Mouse (Mus musculus): Measurements from ENCODE around the gene Ppp1r15a. TPM values are rescaled to one million over a fixed set of nuclear protein-coding genes. Genes with fewer than 3 reads are reported as not detected.

The Ppp1r15a gene
- polyA plus RNA-seq, 1 experiment from 2014 or later, result 20.1 TPM

Other genes with a start within 250 kb of the Ppp1r15a start
- not detected in 2 replicates for gene Slc6a21, start 248.8 kb downstream of the Ppp1r15a start, polyA plus RNA-seq (2016; fragmentation: Nextera tagmentation; extraction: Ambion mirVana)
- 9.6 and 11.0 TPM in 2 replicates for gene Trpm4, start 192.5 kb downstream of the Ppp1r15a start, polyA plus RNA-seq (2016; fragmentation: Nextera tagmentation; extraction: Ambion mirVana)
- gene Hrc, start 191.0 kb downstream of the Ppp1r15a start, polyA plus RNA-seq (2016; fragmentation: Nextera tagmentation; extraction: Ambion mirVana), result 0.46 and 0.77 TPM in 2 replicates
- gene Ppfia3, start 159.2 kb downstream of the Ppp1r15a start, polyA plus RNA-seq (2016; fragmentation: Nextera tagmentation; extraction: Ambion mirVana), result 17.1 and 18.1 TPM in 2 replicates
- 3.5 TPM in 2 replicates for gene Lin7b, start 155.7 kb downstream of the Ppp1r15a start, polyA plus RNA-seq (2016; fragmentation: Nextera tagmentation; extraction: Ambion mirVana)
- gene Snrnp70, start 130.5 kb downstream of the Ppp1r15a start, polyA plus RNA-seq (2016; fragmentation: Nextera tagmentation; extraction: Ambion mirVana), result 269 and 286 TPM in 2 replicates
- not detected in 2 replicates for gene Kcna7, start 120.6 kb downstream of the Ppp1r15a start, polyA plus RNA-seq (2016; fragmentation: Nextera tagmentation; extraction: Ambion mirVana)
- gene Ntf5, start 112.6 kb downstream of the Ppp1r15a start, polyA plus RNA-seq (2016; fragmentation: Nextera tagmentation; extraction: Ambion mirVana), result 0.57 and 0.65 TPM in 2 replicates
- not detected in 2 replicates for gene Lhb, start 105.4 kb downstream of the Ppp1r15a start, polyA plus RNA-seq (2016; fragmentation: Nextera tagmentation; extraction: Ambion mirVana)
- gene Gys1, start 91.4 kb downstream of the Ppp1r15a start, polyA plus RNA-seq (2016; fragmentation: Nextera tagmentation; extraction: Ambion mirVana), result 31.8 and 32.7 TPM in 2 replicates
- 126 and 127 TPM in 2 replicates for gene Ruvbl2, start 88.2 kb downstream of the Ppp1r15a start, polyA plus RNA-seq (2016; fragmentation: Nextera tagmentation; extraction: Ambion mirVana)
- gene Ftl1, start 66.4 kb downstream of the Ppp1r15a start, polyA plus RNA-seq (2016; fragmentation: Nextera tagmentation; extraction: Ambion mirVana), result 5,746 and 6,117 TPM in 2 replicates
- 262 and 276 TPM in 2 replicates for gene Bax, start 59.4 kb downstream of the Ppp1r15a start, polyA plus RNA-seq (2016; fragmentation: Nextera tagmentation; extraction: Ambion mirVana)
- gene Tulp2, start 44.4 kb downstream of the Ppp1r15a start, polyA plus RNA-seq (2016; fragmentation: Nextera tagmentation; extraction: Ambion mirVana), result 0.41 and 0.60 TPM in 2 replicates
- gene Gm45808, start 39.5 kb downstream of the Ppp1r15a start, polyA plus RNA-seq (2016; fragmentation: Nextera tagmentation; extraction: Ambion mirVana), result not detected in 2 replicates
- 2.3 and 2.8 TPM in 2 replicates for gene Dhdh, start 37.5 kb downstream of the Ppp1r15a start, polyA plus RNA-seq (2016; fragmentation: Nextera tagmentation; extraction: Ambion mirVana)
- 118 and 119 TPM in 2 replicates for gene Nucb1, start 15.9 kb downstream of the Ppp1r15a start, polyA plus RNA-seq (2016; fragmentation: Nextera tagmentation; extraction: Ambion mirVana)
- 3.2 and 3.5 TPM in 2 replicates for gene Plekha4, start 62 bp upstream of the Ppp1r15a start, polyA plus RNA-seq (2016; fragmentation: Nextera tagmentation; extraction: Ambion mirVana)
- gene Hsd17b14, start 28.6 kb upstream of the Ppp1r15a start, polyA plus RNA-seq (2016; fragmentation: Nextera tagmentation; extraction: Ambion mirVana), result 0.26 and 0.43 TPM in 2 replicates
- 25.7 and 29.2 TPM in 2 replicates for gene Bcat2, start 43.9 kb upstream of the Ppp1r15a start, polyA plus RNA-seq (2016; fragmentation: Nextera tagmentation; extraction: Ambion mirVana)
- gene Fgf21, start 89.2 kb upstream of the Ppp1r15a start, polyA plus RNA-seq (2016; fragmentation: Nextera tagmentation; extraction: Ambion mirVana), result not detected in 2 replicates
- gene Fut1, start 91.0 kb upstream of the Ppp1r15a start, polyA plus RNA-seq (2016; fragmentation: Nextera tagmentation; extraction: Ambion mirVana), result not detected in 2 replicates
- 0.23 TPM in 1 of 2 replicates, not detected in the other for gene Izumo1, start 95.5 kb upstream of the Ppp1r15a start, polyA plus RNA-seq (2016; fragmentation: Nextera tagmentation; extraction: Ambion mirVana)
- 16.5 and 16.8 TPM in 2 replicates for gene Rasip1, start 101.2 kb upstream of the Ppp1r15a start, polyA plus RNA-seq (2016; fragmentation: Nextera tagmentation; extraction: Ambion mirVana)
- 3.5 and 4.9 TPM in 2 replicates for gene Mamstr, start 113.7 kb upstream of the Ppp1r15a start, polyA plus RNA-seq (2016; fragmentation: Nextera tagmentation; extraction: Ambion mirVana)
- 0.17 and 0.20 TPM in 2 replicates for gene Fut2, start 140.1 kb upstream of the Ppp1r15a start, polyA plus RNA-seq (2016; fragmentation: Nextera tagmentation; extraction: Ambion mirVana)
- 1.2 and 1.7 TPM in 2 replicates for gene Ntn5, start 157.8 kb upstream of the Ppp1r15a start, polyA plus RNA-seq (2016; fragmentation: Nextera tagmentation; extraction: Ambion mirVana)
- 1.0 and 1.2 TPM in 2 replicates for gene Sec1, start 168.1 kb upstream of the Ppp1r15a start, polyA plus RNA-seq (2016; fragmentation: Nextera tagmentation; extraction: Ambion mirVana)
- gene Car11, start 173.6 kb upstream of the Ppp1r15a start, polyA plus RNA-seq (2016; fragmentation: Nextera tagmentation; extraction: Ambion mirVana), result 35.5 and 36.6 TPM in 2 replicates
- 4.1 TPM in 2 replicates for gene Dbp, start 178.8 kb upstream of the Ppp1r15a start, polyA plus RNA-seq (2016; fragmentation: Nextera tagmentation; extraction: Ambion mirVana)
- gene Rpl18, start 189.2 kb upstream of the Ppp1r15a start, polyA plus RNA-seq (2016; fragmentation: Nextera tagmentation; extraction: Ambion mirVana), result 665 and 700 TPM in 2 replicates
- gene Sphk2, start 191.7 kb upstream of the Ppp1r15a start, polyA plus RNA-seq (2016; fragmentation: Nextera tagmentation; extraction: Ambion mirVana), result 28.0 and 29.0 TPM in 2 replicates
- 0.94 and 1.00 TPM in 2 replicates for gene Fam83e, start 194.9 kb upstream of the Ppp1r15a start, polyA plus RNA-seq (2016; fragmentation: Nextera tagmentation; extraction: Ambion mirVana)
- not detected in 2 replicates for gene Spaca4, start 199.5 kb upstream of the Ppp1r15a start, polyA plus RNA-seq (2016; fragmentation: Nextera tagmentation; extraction: Ambion mirVana)